Mouse (Mus musculus) hindbrain, embryonic 16.5 days (tissue): ENCODE data around the gene Maf. TPM values are rescaled to one million over a fixed set of nuclear protein-coding genes. Genes with fewer than 3 reads are reported as not detected.

Source experiments
- ATAC-seq: fragments of 200-750 bp; cut with Nextera tagmentation; 2 replicates; pipeline ENCODE4 v1.8.0; 2017; ENCODE audit warnings: moderate TSS enrichment, moderate library complexity
- H3K27ac ChIP-seq: fragments of 300-500 bp; sonication (generic); 2 replicates; pipeline ENCODE4 v1.5.1; 2014; ENCODE audit warnings: low read depth, mild to moderate bottlenecking, control low read depth, low read length, moderate library complexity
- H3K27me3 ChIP-seq: fragments of 300-500 bp; sonication (generic); replicated peaks from 2 replicates; pipeline ENCODE4 v1.6.1; 2014; ENCODE audit warnings: low read length; ENCODE audit not compliant: control insufficient read depth, insufficient read depth
- H3K36me3 ChIP-seq: fragments of 300-500 bp; sonication (generic); 2 replicates; pipeline ENCODE4 v1.6.1; 2014; ENCODE audit warnings: mild to moderate bottlenecking, low read length, moderate library complexity, mixed read lengths; ENCODE audit not compliant: control insufficient read depth, insufficient read depth
- H3K4me1 ChIP-seq: fragments of 300-500 bp; sonication (generic); 2 replicates; pipeline ENCODE4 v1.6.1; 2014; ENCODE audit warnings: low read depth, low read length; ENCODE audit not compliant: control insufficient read depth, insufficient read depth
- H3K4me2 ChIP-seq: fragments of 300-500 bp; sonication (generic); 2 replicates; pipeline ENCODE4 v1.6.1; 2014; ENCODE audit warnings: mild to moderate bottlenecking, low read length, control low read depth, moderate library complexity
- H3K4me3 ChIP-seq: fragments of 300-500 bp; sonication (generic); 2 replicates; pipeline ENCODE4 v1.5.1; 2014; ENCODE audit warnings: mild to moderate bottlenecking, low read length, control low read depth, moderate library complexity
- H3K9ac ChIP-seq: fragments of 300-500 bp; sonication (generic); 2 replicates; pipeline ENCODE4 v1.6.1; 2014; ENCODE audit warnings: low read depth, mild to moderate bottlenecking, control low read depth, low read length, moderate library complexity
- H3K9me3 ChIP-seq: fragments of 300-500 bp; sonication (generic); 2 replicates; pipeline ENCODE4 v1.6.1; 2014; ENCODE audit warnings: mild to moderate bottlenecking, low read length, moderate library complexity; ENCODE audit not compliant: control insufficient read depth
- WGBS: fragments of 180-500 bp; shearing (Covaris S2); extraction: QIAGEN DNeasy Blood & Tissue Kit; methylation state at CpG from one replicate; pipeline ENCODE4 v1.1.7; 2014; 5-methylcytosine and 5-hydroxymethylcytosine counted together
- polyA plus RNA-seq: library from polyadenylated mRNA; unstranded; fragments of >200 nt; fragmentation: Nextera tagmentation; extraction: Ambion mirVana; gene quantifications from 2 replicates; pipeline ENCODE4 v1.2.1, GENCODE M21; 2015

Maf gene
- polyA plus RNA-seq = 10.0 and 10.4 TPM in 2 replicates

- peak within 1 kb of the TSS; percentile 91 for H3K27ac ChIP-seq
- H3K4me3 ChIP-seq = peak within 1 kb of the TSS; percentile 76
- under 1% methylated on average over 43 of the region's 43 CpGs for WGBS
- peaks cover 4% of the 10 kb centered on the region for H3K27me3 ChIP-seq
- peak within 1 kb of the TSS; percentile 81 for H3K9ac ChIP-seq
- ATAC-seq = peak; percentile 62
- peaks cover 15% of the 10 kb centered on the region for H3K4me1 ChIP-seq
- H3K36me3 ChIP-seq = no peaks in the 10 kb centered on the region
- H3K4me2 ChIP-seq = peak within 1 kb of the TSS; percentile 93
- no peaks in the 10 kb centered on the region for H3K9me3 ChIP-seq
Observed at GRCm38 (mm10) chr8:115707731-115708590, at the start of gene Maf. Gene Maf (minus strand): TSS chr8:115707794.

- H3K27me3 ChIP-seq = no peaks in the 10 kb centered on the region
- ATAC-seq = no peak
- no peak overlapping the region for H3K4me2 ChIP-seq
- no peak overlapping the region for H3K9ac ChIP-seq
- no peak overlapping the region for H3K27ac ChIP-seq
- H3K4me3 ChIP-seq = no peak overlapping the region
- 63% methylated on average over 3 of the region's 3 CpGs for WGBS
- no peaks in the 10 kb centered on the region for H3K36me3 ChIP-seq
- H3K9me3 ChIP-seq = no peaks in the 10 kb centered on the region
- H3K4me1 ChIP-seq = no peaks in the 10 kb centered on the region; the same call in 1 of the 2 replicates
Observed at GRCm38 (mm10) chr8:115756965-115757364, 49.4 kb upstream of the Maf start.

- Histone ChIP-seq H3K4me2 (no peak overlapping the region), H3K27me3 (no peaks in the 10 kb centered on the region), H3K4me3 (no peak overlapping the region), H3K9ac (no peak overlapping the region), H3K4me1 (no peaks in the 10 kb centered on the region; the same call in 1 of the 2 replicates), H3K27ac (no peak overlapping the region), H3K9me3 (no peaks in the 10 kb centered on the region), H3K36me3 (no peaks in the 10 kb centered on the region)
- WGBS = 69% methylated on average over 2 of the region's 2 CpGs
- ATAC-seq = no peak
Observed at GRCm38 (mm10) chr8:115756027-115756426, 48.4 kb upstream of the Maf start.

GRCm38 (mm10) chr8:115754694-115755093, 47.1 kb upstream of the Maf start:
- 85% methylated on average over 2 of the region's 2 CpGs for WGBS
- no peak overlapping the region for H3K4me2 ChIP-seq
- no peaks in the 10 kb centered on the region for H3K9me3 ChIP-seq
- H3K4me1 ChIP-seq = no peaks in the 10 kb centered on the region; the same call in 1 of the 2 replicates
- ATAC-seq = no peak
- no peaks in the 10 kb centered on the region for H3K27me3 ChIP-seq
- H3K27ac ChIP-seq = no peak overlapping the region
- no peaks in the 10 kb centered on the region for H3K36me3 ChIP-seq
- H3K9ac ChIP-seq = no peak overlapping the region
- H3K4me3 ChIP-seq = no peak overlapping the region

- H3K36me3 ChIP-seq = no peaks in the 10 kb centered on the region
- no peak overlapping the region for H3K4me3 ChIP-seq
- no peaks in the 10 kb centered on the region for H3K27me3 ChIP-seq
- no peak overlapping the region for H3K27ac ChIP-seq
- 24% methylated on average over 8 of the region's 8 CpGs for WGBS
- no peaks in the 10 kb centered on the region for H3K9me3 ChIP-seq
- H3K4me2 ChIP-seq = no peak overlapping the region
- no peak for ATAC-seq
- no peaks in the 10 kb centered on the region; the same call in 1 of the 2 replicates for H3K4me1 ChIP-seq
- no peak overlapping the region for H3K9ac ChIP-seq
Observed at GRCm38 (mm10) chr8:115753801-115754200, 46.2 kb upstream of the Maf start.

- Histone ChIP-seq H3K4me1 (no peaks in the 10 kb centered on the region), H3K9me3 (no peaks in the 10 kb centered on the region), H3K27me3 (no peaks in the 10 kb centered on the region), H3K4me2 (no peak overlapping the region), H3K4me3 (no peak overlapping the region), H3K36me3 (no peaks in the 10 kb centered on the region), H3K27ac (no peak overlapping the region), H3K9ac (no peak overlapping the region)
- no peak for ATAC-seq
- 61% methylated on average over 10 of the region's 10 CpGs for WGBS
Observed at GRCm38 (mm10) chr8:115747426-115747825, 39.8 kb upstream of the Maf start.

- H3K9ac ChIP-seq = no peak overlapping the region
- H3K4me1 ChIP-seq = no peaks in the 10 kb centered on the region
- no peak overlapping the region for H3K4me2 ChIP-seq
- H3K36me3 ChIP-seq = no peaks in the 10 kb centered on the region
- no peaks in the 10 kb centered on the region for H3K27me3 ChIP-seq
- H3K9me3 ChIP-seq = no peaks in the 10 kb centered on the region
- H3K27ac ChIP-seq = no peak overlapping the region
- 69% methylated on average over 2 of the region's 2 CpGs for WGBS
- H3K4me3 ChIP-seq = no peak overlapping the region
- no peak for ATAC-seq
Observed at GRCm38 (mm10) chr8:115745648-115746047, 38.1 kb upstream of the Maf start.

- Histone ChIP-seq H3K36me3 (no peaks in the 10 kb centered on the region), H3K9ac (no peak overlapping the region), H3K4me1 (no peaks in the 10 kb centered on the region), H3K27ac (no peak overlapping the region), H3K4me2 (no peak overlapping the region), H3K27me3 (no peaks in the 10 kb centered on the region), H3K4me3 (no peak overlapping the region), H3K9me3 (no peaks in the 10 kb centered on the region)
- ATAC-seq = no peak
- WGBS = 83% methylated on average over 2 of the region's 2 CpGs
Observed at GRCm38 (mm10) chr8:115743441-115743840, 35.8 kb upstream of the Maf start.

GRCm38 (mm10) chr8:115742646-115743045, 35.1 kb upstream of the Maf start:
- Histone ChIP-seq H3K27me3 (no peaks in the 10 kb centered on the region), H3K36me3 (no peaks in the 10 kb centered on the region), H3K4me1 (no peaks in the 10 kb centered on the region), H3K9me3 (no peaks in the 10 kb centered on the region), H3K4me3 (no peak overlapping the region), H3K27ac (no peak overlapping the region), H3K9ac (no peak overlapping the region), H3K4me2 (no peak overlapping the region)
- 86% methylated on average over 6 of the region's 6 CpGs for whole genome bisulfite sequencing
- ATAC-seq = no peak
